Mouse (Mus musculus) heart, postnatal 0 days (tissue): ENCODE measurements at regions not wholly inside any gene's neighbourhood (a gene's known extent, or its start where the extent isn't known, plus 50 kb on each side); places are given as distances from the start of the nearest gene placed in this dataset.

Experiments used
- CTCF ChIP-seq: IDR thresholded peaks from 2 replicates; pipeline ENCODE4 v1.5.1; 2016; ENCODE audit warnings: antibody characterized with exemption, control low read depth, low read depth
- EP300 ChIP-seq: IDR thresholded peaks from 2 replicates; pipeline ENCODE4 v1.6.1; 2016; ENCODE audit warnings: antibody characterized with exemption, low read depth

DNA sequence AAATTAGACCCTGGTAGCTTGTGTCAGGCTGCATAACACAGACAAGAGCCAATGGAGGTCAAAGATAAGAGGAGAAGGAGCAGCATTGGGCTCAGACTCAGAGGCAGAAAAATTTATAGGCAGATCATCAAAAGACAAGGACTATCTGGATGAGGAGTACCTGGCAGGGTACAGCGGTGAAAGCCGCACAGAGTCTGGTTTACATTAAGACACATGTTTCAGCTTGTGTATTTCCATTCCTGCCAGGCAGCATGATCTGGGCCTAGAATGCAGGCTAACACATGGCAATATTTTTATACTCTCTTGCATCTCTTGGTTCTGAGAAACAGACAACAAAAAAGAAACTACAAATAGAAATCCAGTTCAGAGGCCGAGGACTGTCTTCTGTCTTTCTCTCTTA, 91.9 kb upstream of the Sema3a start:
- TF ChIP-seq EP300 (no peak), CTCF (no peak)
